Mouse (Mus musculus) urinary bladder, postnatal 14 days (tissue): Measurements from ENCODE around the gene Zic2.
"Not testable (repeated sequence)": the region's sequence is repeated elsewhere in the genome, so short reads cannot be mapped to it uniquely, and the experiment has no call there.

Experiments
- DNase-seq: peaks from one replicate; pipeline ENCODE4 v3.0.0; 2021; ENCODE audit warnings: low spot score

Gene Zic2

DNA sequence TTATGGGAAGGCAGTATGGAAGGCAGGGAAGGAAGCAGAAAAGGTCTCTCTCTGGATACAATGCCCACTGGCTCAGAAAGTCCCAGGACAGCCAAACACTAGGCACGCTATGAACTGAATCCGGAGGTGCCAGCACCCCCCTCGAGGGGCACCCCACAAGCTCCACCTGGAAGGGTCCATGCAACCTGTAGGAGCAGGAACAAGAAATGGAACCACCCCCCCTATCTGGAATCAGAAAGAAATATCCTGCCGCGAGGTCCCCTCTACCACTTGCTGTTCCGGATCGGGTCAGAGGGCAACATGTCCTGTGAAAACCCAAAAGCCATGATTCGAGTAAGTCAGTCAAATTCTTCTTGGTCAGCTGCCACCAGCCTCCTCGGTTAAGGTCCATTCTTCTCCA, 13.3 kb upstream of the Zic2 start:
- DNase-seq: no peak

DNA sequence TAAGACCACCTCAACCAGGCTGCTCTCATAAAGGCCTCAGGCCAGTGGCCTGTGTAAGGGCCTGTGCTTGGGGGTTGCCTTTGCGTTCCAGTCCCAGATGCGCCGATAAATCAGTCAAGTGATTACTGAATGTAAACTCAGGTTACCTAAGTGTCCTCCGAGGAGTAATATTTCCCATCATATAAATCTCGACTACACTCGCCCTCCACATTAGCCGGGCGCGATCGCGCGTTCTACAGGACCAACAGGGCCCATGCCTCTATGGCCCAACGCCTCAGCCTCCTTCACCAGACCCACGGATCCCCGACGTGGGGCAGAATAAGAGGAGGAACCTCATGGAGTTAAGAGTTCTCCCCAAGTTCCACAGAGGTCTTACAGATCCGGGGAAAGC, 12.6 kb upstream of the Zic2 start:
- no peak for DNase-seq

DNA sequence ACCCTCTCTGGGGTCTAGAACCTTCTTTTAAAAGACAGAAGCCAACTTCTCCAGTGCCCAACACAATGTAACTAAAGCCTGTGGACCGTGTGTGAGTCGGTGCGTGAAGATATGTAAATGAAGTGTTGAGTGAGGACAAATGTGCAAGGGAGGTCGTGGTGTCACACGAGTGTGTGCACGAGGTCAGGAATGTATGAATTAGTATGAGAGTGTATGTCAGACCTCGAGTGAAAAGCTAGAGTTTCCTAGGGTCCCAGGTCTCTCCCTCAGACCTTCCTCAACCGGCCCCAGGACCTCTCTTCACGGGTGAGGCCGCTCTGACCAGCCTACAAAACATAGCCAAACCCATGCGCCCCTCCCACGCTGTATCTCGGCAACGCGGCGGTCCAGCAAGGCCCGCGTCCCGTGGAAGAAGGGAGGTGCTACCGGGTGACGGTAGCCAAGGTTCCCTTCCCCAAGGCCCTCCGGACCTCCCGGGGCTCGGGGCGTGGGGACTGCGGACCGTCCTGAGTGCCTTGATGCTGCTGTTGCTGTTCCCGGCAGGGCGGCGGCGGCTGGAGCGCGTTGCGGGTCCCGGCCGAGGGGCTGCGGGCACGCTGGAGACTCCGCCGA, 12.0 kb upstream of the Zic2 start:
- DNase-seq: no peak

DNA sequence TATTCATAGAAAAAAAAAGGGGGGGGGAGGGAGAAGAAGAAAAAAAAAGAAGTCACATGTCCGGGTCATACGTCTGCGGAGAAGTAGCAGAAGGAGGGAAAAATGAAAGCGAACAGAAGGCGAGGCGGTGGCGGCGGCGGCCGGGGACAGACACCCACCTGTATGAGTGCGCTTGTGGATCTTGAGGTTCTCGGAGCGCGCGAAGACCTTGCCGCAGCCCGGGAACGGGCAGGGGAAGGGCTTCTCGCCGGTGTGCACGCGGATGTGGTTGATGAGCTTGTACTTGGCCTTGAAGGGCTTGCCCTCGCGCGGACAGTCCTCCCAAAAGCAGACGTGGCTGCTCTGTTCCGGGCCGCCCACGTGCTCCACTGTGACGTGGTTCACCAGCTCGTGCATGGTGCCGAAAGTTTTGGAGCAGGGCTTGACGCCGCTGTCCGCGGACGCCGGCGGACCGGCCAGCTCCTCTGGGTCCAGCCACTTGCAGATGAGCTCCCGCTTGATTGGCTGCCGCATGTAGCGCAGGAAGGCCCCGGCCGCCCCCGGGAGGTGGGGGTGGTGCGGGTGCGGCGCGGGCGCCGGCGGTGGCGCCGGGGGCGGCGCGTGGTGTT, 11.4 kb upstream of the Zic2 start:
- not testable (repeated sequence) for DNase-seq

DNA sequence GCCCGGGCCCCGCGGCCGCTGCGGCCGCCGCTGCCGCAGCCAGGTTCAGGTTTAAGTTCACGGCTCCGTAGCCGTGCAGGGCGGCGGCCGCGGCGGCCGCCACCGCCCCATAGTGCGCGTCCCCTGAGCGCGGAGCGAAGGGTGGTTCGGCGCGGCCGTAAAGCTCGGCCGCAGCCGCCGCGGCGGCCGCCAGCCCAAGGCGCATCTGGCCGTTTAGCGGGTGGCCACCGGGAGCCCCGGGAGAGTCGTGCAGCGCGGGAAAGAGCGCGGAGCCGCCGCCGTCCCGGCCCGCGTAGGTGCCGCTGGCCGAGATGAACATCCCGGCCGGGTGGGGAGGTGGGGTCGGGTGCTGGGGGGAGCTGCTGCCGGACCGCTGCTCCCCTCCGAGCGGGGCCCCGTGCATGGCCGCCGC, 10.9 kb upstream of the Zic2 start:
- no peak for DNase-seq

DNA sequence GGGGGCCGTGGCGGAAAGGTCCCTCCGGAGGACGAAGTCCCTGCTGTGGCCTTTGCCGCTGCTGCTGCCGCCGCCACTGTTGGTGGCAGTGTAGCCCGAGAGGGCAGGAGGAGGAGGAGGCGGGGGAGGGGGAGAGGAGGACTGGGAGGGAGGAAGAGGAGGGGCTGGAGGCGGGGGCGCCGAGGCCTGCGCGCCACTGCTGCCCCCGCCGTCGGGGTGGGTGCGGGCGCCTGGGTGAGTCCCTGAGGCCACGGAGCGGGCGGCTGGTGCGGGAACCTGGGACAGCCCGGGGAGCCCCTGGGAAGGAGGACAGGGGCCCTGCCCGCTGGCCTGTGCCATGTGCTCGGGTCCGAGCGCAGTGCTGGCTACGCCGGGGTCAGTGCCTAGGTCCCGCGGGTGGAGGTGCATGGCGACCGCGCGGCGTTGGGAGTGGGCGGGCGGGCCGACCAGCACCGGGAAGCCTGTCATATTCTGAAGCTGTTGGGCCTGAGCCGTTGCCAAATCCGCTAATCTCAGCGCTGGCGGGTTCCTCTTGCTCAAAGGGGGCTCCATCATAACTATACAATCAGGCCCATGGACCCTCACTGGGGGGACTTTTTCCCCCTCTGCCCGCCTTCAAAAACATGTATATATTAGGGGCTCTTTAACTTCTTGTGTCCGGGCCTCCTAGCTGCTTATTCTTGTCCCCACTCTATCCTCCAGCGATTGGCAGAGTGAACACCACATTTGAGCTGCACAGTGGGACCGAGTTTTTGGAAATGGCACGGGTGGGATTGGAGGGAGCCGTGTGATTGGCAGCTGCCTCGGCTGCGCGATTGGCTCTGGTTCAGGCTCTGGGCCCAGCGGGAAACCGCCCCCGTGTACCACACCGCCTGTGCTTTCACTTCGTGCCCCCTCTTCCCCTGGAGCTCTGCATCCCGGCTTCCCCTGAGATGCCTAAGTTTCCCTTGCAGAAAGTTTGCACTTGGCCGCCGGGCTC, 10.2 kb upstream of the Zic2 start, which contains the start of gene Zic5:
TSS of gene Zic5 (minus strand) at position 915 of the 979 bp plus-strand sequence.
- no peak for DNase-seq

DNA sequence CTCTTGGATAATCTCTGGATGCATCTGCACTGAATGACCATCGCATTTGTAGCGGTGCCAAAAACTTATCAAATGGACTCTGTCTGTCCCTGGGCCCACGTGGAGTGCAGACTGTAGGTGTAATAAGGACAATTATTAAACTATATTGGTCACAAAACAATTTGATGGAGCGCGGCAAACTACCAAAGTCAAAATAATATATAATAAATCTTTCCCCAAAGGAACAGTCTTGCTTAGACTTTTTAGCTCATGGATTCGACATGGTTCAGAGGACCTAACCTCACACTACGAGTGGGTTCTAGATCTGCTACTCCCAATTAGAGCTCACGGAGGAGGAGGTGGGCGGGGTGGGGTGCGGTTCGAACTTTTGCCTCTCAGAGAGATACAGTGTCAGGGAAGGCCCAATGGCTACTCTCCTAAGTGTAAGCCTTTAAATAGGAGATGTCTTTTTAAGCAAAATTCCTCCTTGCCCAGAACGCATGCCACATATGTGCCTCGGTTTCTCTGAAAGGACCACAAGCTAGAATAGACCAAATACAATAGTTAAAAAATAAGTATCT, 9.2 kb upstream of the Zic2 start:
- DNase-seq: no peak

DNA sequence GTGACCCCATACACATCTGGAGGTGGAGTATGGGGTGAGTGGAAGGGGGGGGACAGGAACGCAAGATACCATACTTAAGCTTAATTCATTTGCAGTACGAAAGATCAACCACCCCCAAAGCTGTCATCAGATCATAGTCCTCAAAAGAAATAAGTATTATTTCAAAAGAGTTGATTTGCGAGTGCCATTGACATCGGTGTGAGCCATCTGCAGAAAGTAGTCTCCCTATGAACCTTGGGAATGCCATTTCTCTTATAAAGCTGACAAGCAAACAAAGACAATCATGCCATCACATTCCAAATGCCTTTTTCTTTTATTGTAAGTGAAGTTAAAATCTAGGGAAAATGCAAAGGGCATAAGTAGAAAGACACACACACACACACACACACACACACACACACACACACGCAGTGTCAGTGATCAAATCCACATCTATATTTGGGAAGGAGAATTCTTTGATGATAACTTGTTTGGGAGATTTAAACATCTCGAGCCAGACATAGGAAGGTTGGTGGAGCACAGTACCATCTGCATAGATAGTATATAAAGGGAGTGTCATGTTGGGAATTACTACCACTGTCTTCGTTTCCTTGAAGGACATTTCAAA, 8.4 kb upstream of the Zic2 start:
- DNase-seq: no peak

DNA sequence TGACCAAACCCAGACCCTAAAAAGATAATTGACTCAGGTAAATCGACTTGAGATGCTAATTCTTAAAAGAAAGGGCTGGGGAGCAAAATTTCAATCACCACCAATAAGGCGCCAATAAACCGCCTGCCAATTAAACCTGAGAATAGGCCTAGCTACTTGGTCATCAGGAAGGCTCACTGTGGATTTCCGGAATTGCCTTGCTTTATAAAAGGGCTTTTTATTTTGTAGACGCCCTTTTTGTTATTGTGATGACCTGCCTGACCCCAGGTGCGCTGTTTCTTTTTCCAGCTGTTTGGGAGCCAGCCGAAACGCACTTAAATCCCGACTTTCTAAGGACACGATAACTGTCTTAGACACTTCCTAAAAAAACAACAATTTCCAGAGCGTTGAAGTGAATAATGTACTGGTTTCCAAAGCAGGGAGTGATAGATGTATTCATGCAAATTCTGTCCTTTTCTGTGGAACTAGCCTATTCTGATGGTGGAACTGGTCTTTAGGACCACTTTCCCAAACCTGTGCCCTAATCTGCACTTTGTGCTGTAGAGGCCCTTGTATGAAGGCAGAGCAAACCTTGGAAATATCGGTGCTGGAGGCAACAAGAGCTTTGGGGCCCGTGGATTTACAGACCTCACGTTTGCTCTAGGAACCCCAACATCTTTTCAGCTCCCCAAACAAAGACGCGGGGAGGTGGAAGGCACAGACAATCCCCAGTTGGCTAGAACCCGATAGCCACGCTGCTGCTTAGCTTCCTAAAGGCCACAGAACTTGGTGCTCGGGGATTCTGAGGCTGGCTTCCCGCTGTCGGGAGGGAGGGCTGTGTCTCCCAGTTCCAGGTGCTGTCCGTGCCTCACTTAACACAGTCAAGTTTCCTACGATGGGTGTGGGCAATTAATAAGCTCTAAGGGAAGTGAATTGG, 7.1 kb upstream of the Zic2 start:
- no peak for DNase-seq

DNA sequence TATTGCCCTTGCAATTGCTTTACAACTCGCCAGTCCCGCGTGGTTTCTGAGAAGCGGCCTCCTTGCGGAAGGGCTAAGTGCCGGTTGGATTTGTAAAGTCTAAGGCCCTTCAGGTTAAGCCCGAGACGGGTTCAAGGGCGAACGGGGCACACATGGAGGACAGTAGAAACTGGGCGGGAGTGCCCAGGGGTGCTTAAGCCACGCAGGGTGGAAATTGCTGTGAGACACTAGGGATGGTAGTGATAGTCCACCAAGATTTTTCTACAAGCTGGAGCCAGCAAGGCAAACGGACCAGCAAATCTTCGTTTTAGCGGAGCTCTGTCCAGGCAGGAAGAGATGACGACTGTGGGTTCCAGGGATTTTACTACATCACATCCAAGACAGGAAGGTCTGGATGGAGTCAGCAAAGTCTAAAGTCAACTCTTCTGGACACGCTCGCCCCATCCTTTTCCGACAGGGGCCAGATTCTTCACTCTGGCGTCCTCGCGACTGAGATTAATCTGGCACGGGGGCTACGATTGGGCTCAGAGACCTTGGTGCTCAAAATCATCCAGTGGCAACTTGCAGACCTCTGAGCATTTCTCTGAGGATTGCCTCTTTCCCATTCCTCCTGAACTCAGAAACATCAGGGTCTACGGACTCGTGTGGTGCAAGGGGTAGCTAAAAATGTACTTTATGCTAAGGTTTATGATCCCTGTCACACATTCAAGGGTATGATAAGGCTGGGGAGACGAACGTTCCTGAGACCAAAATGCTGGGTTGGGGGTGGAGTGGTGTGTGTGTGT, 6.1 kb upstream of the Zic2 start:
- no peak for DNase-seq

DNA sequence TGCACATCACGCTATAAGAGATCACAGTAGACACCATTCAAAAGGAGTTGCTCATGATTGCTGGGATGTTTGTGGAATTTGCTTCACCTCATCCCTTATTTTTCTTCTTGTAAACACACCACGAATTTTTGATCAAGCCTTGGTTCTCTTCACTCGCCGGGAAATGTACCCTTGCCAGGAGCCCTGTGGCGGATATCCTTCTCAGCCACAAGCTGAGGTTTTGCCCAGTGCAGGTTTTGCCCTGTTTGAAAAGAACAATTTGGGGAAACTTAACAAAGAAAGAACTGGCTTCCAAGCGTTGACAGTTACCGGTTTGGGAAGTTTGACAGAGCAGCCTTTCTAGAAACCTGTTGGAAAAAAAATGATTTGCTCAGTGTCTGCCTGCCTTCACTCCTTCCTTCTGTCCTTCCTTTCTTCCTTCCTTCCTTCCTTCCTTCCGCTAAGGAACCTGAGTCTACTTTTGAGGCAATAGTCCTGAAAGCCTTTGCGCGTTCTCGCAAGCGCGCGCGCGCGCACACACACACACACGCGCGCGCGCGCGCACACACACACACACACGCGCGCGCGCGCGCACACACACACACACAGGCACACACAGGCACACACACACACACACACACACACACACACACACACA, 3.7 kb upstream of the Zic2 start:
- no peak for DNase-seq

DNA sequence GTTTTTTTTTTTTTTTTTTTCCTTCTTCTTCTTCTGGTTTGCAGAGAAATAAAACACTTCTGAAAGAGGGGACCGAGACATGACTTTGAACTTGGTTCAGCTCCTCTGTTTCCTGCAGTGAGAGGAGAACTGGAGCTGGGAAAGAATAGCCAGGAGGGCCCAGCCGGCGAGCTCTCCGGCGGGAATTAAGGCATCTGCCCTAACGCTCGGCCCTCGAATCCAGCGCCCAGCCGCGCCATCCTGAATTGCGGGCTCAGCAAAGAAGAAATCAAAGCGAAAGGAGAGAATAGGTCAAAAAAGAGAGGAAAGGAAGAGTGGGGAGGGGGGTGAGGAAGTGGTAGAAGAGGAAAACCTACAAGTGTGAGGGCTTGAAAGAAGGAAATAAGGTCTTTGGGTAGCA, 3.1 kb upstream of the Zic2 start:
- DNase-seq: no peak

DNA sequence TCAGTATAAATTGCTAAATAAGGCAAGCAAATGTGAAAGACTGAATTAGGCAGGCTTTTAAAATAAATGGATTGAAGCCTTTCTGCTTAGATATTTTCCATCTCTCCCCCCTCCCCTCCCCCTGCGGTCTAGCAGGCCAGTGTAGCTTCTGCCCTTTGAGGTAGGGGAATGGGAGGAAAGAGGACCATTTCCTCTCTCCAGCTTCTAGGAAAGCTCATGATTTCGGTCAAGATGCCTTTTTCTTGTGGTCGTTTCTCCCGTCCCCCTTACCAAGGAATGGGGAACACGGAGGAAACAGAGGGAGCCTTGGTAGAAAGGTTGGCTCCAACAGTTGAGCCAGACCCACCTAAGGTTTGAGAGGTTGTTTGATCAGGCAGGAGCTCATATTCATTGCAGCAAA, 2.6 kb upstream of the Zic2 start:
- no peak for DNase-seq

DNA sequence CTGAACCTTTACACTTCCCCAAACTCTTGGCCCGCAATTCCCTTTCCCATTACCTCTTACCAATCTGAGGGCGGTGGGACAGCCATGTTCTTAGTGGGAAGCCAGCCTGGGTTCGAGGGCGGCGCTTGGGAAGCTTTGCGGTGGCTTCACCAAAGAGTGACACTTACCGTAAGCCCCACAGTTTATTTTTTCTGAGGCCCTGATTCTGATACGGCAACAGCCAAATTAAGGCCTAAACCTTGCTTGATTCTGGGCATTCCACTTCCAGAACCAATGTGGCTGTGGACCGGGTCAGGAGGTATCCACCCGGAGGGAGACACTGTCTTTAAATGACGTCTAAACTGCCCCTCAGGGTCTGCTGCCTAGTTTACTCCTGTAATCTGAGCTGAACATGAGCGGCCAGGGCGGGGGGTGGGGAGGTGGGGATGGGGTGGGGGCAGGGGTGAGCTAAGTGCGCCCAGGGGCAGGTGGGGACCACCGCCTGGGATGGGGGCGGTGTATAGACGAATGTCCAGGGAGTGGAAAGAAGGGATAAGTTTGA, 2.0 kb upstream of the Zic2 start:
- no peak for DNase-seq

DNA sequence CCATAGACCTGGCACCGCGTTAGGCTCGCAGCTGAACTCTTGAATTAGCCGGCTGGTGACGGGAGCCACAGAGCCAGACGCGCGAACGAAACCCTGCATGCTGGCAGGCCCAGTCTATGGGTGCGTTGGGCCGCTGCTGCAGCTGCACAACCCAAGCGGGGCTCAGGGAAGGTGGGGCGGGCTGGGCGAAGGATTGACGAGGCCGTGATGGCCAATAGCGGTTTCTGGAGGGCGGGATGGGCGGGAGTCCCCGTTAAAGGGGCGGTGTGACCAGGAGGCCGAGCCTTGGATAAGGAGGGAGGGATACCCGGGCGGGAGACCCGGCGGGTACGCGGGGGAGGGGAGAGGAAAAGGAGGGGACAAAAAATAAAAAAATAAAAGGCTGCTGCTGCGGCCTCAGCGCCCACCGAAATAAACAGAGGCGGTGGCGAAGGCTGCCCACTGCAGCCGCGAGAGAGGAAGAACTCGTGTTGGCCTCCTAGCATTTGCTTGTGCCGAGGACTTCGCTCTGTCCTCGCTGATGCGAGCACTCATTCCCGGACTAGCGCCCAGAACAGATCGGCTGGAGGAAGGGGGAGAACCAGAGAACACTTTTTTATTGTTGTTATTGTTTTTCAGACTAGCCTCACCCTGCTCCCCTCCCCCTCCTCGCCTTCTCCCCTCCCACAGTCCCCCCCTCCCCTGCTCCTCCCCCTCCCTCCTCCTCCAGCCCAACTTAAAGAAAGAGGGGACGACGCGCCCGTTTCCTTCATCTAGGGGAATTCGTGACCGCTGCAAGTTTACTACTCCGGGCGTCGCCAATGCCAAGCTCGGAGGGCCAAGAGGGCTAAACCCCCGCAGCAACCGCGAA, 969 bp upstream of the Zic2 start:
- DNase-seq: no peak

DNA sequence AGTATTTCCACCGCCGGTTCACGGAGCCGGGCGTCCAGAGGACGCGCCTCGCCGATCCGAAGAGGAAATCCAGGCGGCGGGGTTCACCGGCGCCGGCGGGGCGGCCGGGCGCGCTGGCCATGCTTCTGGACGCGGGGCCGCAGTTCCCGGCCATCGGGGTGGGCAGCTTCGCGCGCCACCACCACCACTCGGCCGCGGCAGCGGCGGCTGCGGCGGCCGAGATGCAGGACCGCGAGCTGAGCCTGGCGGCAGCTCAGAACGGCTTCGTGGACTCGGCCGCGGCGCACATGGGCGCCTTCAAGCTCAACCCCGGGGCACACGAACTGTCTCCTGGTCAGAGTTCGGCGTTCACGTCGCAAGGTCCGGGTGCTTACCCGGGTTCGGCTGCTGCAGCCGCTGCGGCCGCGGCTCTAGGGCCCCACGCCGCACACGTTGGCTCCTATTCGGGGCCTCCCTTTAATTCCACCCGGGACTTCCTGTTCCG, 364 bp downstream of the Zic2 start:
- no peak for DNase-seq

DNA sequence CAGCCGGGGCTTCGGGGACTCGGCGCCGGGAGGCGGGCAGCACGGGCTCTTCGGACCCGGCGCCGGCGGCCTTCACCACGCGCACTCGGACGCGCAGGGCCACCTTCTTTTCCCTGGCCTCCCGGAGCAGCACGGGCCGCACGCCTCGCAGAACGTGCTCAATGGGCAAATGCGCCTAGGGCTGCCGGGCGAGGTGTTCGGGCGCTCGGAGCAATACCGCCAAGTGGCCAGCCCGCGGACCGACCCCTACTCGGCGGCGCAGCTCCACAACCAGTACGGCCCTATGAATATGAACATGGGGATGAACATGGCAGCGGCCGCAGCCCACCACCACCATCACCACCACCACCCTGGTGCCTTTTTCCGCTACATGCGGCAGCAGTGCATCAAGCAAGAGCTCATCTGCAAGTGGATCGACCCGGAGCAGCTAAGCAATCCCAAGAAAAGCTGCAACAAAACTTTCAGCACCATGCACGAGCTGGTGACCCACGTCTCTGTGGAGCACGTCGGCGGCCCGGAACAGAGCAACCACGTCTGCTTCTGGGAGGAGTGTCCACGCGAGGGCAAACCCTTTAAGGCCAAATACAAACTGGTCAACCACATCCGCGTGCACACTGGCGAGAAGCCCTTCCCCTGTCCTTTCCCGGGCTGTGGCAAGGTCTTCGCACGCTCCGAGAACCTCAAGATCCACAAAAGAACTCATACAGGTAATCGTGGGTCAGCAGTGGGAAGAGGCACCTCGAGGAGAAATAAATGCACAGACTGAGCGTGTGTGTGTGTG, 996 bp downstream of the Zic2 start:
- no peak for DNase-seq

DNA sequence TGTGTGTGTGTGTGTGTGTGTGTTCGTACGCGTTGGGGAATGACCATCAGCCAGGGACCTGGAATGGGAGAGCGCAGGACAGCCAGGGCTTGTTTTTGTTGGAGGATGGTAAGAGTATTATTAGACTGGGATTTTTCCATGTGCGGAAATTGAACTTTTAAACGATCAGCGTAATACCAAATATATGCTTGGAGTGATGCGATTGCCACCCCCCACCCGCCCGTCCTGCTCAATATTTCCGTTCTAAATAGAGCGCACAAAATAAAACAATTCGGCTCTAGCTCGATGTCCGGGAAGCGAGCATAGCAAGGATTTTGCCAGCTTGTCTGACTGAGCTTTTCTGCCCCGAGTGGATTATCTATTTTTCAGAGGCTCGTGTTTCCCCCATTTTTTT, 1.6 kb downstream of the Zic2 start:
- no peak for DNase-seq
